In the genomic region with DNA sequence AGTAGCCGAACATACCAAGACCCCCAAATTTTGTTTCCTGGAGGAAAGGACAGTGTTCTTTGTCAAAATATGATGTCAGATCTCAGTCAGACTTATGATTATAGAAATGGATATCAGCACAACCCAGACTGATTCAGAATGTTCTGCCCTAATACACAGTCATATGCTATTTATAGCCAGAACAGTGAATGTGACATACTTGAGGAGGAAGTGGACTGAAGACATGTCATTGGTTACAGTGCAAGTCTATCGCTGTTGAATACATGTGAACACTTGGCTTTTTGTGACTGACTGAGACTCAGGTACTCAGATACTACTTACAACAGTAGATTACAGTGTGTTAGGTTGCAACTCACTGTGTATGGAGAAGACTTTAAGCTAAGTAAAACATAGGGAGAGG, we compare ENCODE assay signal across 20 mouse cellular contexts.
"Had no signal": no experiment of that assay in that cellular context is flagged by ENCODE, and none has a peak within 500 bp of the region (broad histone marks: within the 10 kb centered on the region; RNA-seq: fewer than 3 reads in every experiment).

No protein-coding gene starts in this region.

- H3K36me3 ChIP-seq: limb, embryonic 10.5 days; limb, embryonic 13.5 days; liver, embryonic 12.5 days; liver, embryonic 15.5 days; lung, embryonic 15.5 days; midbrain, embryonic 12.5 days; neural tube, embryonic 13.5 days had no signal

- H3K27ac ChIP-seq: limb, embryonic 10.5 days; limb, embryonic 13.5 days; liver, embryonic 12.5 days; liver, embryonic 15.5 days; lung, embryonic 15.5 days; midbrain, embryonic 12.5 days; neural tube, embryonic 13.5 days; stomach, postnatal 0 days had no signal

- ATAC-seq: liver, embryonic 12.5 days; midbrain, embryonic 16.5 days had no signal

- DNase-seq: kidney, adult 9 months; kidney, postnatal 14 days; kidney, postnatal 4 days; liver; lung, adult 18-20 months; lung, postnatal 10 days; lung, postnatal 36 days; retina, postnatal 1 day; right cerebral cortex, postnatal 25 days; thymus, postnatal 25 days had no signal

- H3K4me1 ChIP-seq: limb, embryonic 10.5 days; limb, embryonic 13.5 days; liver, embryonic 12.5 days; liver, embryonic 15.5 days; lung, embryonic 15.5 days; midbrain, embryonic 12.5 days; neural tube, embryonic 13.5 days had no signal

- H3K27me3 ChIP-seq: limb, embryonic 13.5 days; liver, embryonic 12.5 days; liver, embryonic 15.5 days; lung, embryonic 15.5 days; midbrain, embryonic 12.5 days; neural tube, embryonic 13.5 days had no signal

- H3K4me3 ChIP-seq: limb, embryonic 10.5 days; limb, embryonic 13.5 days; liver, embryonic 12.5 days; liver, embryonic 15.5 days; lung, embryonic 15.5 days; midbrain, embryonic 12.5 days; myocyte; neural tube, embryonic 13.5 days had no signal
